Mouse (Mus musculus) kidney, adult 2 months (tissue): ENCODE measurements around the gene Edn2.

ENCODE experiments used
- CTCF ChIP-seq: fragments of 200-500 bp; conservative IDR thresholded peaks from 2 replicates; pipeline ENCODE4 v1.5.1; 2011; ENCODE audit warnings: low read depth, mild to moderate bottlenecking, control low read depth, low read length, moderate library complexity, mixed read lengths; ENCODE audit not compliant: insufficient read depth, insufficient read length
- POLR2A ChIP-seq: fragments of 200-500 bp; IDR thresholded peaks from one replicate; pipeline ENCODE4 v1.6.1; 2011; ENCODE audit warnings: low read depth, low read length, control low read depth

GRCm38 (mm10) chr4:120168346-120168745, 7.3 kb downstream of the Edn2 start:
- TF ChIP-seq POLR2A: no peak
- no peak for TF ChIP-seq CTCF
